Mouse (Mus musculus) CH12.LX (cell line): ENCODE measurements at regions not wholly inside any gene's neighbourhood (a gene's known extent, or its start where the extent isn't known, plus 50 kb on each side); places are given as distances from the start of the nearest gene placed in this dataset.

Experiments used
- CHD1 ChIP-seq: IDR thresholded peaks from 2 replicates; pipeline ENCODE4 v1.6.1; 2012; ENCODE audit warnings: low read depth, low read length, improper control_type of control experiment, inconsistent platforms
- CTCF ChIP-seq, 2 experiments: IDR thresholded peaks in 1 of 2; conservative IDR thresholded peaks in 1 of 2; 2 replicates each; pipeline ENCODE4 v1.5.1; 2011 to 2012; ENCODE audit warnings: low read depth in 2 of 2, low read length in 2 of 2, improper control_type of control experiment in 1 of 2, inconsistent platforms in 1 of 2, mild to moderate bottlenecking in 1 of 2, moderate library complexity in 1 of 2
- E2F4 ChIP-seq: IDR thresholded peaks from 2 replicates; pipeline ENCODE4 v1.6.1; 2011; ENCODE audit warnings: low read depth, low read length, improper control_type of control experiment; ENCODE audit not compliant: insufficient replicate concordance
- EP300 ChIP-seq: IDR thresholded peaks from 2 replicates; pipeline ENCODE4 v1.6.1; 2011; ENCODE audit warnings: low read length, improper control_type of control experiment
- IRF4 ChIP-seq: IDR thresholded peaks from 2 replicates; pipeline ENCODE4 v1.6.1; 2014; ENCODE audit warnings: low read depth, mild to moderate bottlenecking, inconsistent platforms, low read length, improper control_type of control experiment
- MAFK ChIP-seq: IDR thresholded peaks from 2 replicates; pipeline ENCODE4 v1.6.1; 2011; ENCODE audit warnings: low read length, improper control_type of control experiment; ENCODE audit not compliant: insufficient replicate concordance
- NRF1 ChIP-seq: IDR thresholded peaks from 2 replicates; pipeline ENCODE4 v1.6.1; 2014; ENCODE audit warnings: low read depth, mild to moderate bottlenecking, inconsistent platforms, low read length, improper control_type of control experiment, moderate library complexity
- PAX5 ChIP-seq: IDR thresholded peaks from 2 replicates; pipeline ENCODE4 v1.6.1; 2012; ENCODE audit warnings: low read length, inconsistent platforms, mixed read lengths
- POLR2A ChIP-seq: IDR thresholded peaks from 2 replicates; pipeline ENCODE4 v1.6.1; 2011; ENCODE audit warnings: low read depth, mild to moderate bottlenecking, improper control_type of control experiment, low read length
- SMC3 ChIP-seq: IDR thresholded peaks from 2 replicates; pipeline ENCODE4 v1.6.1; 2011; ENCODE audit warnings: low read depth, low read length, improper control_type of control experiment
- TCF12 ChIP-seq: IDR thresholded peaks from 2 replicates; pipeline ENCODE4 v1.6.1; 2014; ENCODE audit warnings: low read depth, mild to moderate bottlenecking, inconsistent platforms, low read length, improper control_type of control experiment
- UBTF ChIP-seq: IDR thresholded peaks from 2 replicates; pipeline ENCODE4 v1.6.1; 2012; ENCODE audit warnings: low read depth, mild to moderate bottlenecking, inconsistent platforms, low read length, improper control_type of control experiment, moderate library complexity
- ZNF384 ChIP-seq: IDR thresholded peaks from 2 replicates; pipeline ENCODE4 v1.6.1; 2012; ENCODE audit warnings: low read depth, low read length, improper control_type of control experiment, inconsistent platforms

GRCm38 (mm10) chr10:51935482-51935881 is 86.8 kb upstream of the Vgll2 start:
- TF ChIP-seq IRF4 (no peak), EP300 (no peak), CTCF (conservative IDR thresholded peaks at IDR 0.05 in 1 of 2, IDR thresholded peaks at IDR 0.05 in 1 of 2; ENCODE audit: low read depth in 2 of 2, low read length in 2 of 2) (no peak), TCF12 (no peak), NRF1 (no peak), CHD1 (no peak), SMC3 (no peak), POLR2A (no peak), ZNF384 (no peak), MAFK (no peak), E2F4 (no peak), PAX5 (no peak), UBTF (no peak)
